Mouse (Mus musculus) ES-E14 (cell line): ENCODE data around the gene Cic. TPM values are rescaled to one million over a fixed set of nuclear protein-coding genes. Genes with fewer than 3 reads are reported as not detected.

Experiments used
- DNase-seq: peaks from one replicate; pipeline ENCODE4 v3.0.0-alpha.2; 2013; ENCODE audit warnings: low read depth, low spot score
- H3K27ac ChIP-seq: 2 replicates; pipeline ENCODE4 v1.5.1; 2012; ENCODE audit warnings: low read depth, mild to moderate bottlenecking, low read length, moderate library complexity, mixed read lengths; ENCODE audit not compliant: poor library complexity, insufficient read depth, severe bottlenecking
- H3K36me3 ChIP-seq: 2 replicates; pipeline ENCODE4 v1.6.1; 2012; ENCODE audit warnings: mild to moderate bottlenecking, low read length, moderate library complexity, mixed read lengths; ENCODE audit not compliant: control insufficient read depth, poor library complexity, insufficient read depth, severe bottlenecking
- H3K4me1 ChIP-seq, 2 experiments: fragments of 150-350 bp in 1 of 2; sonication (generic) in 1 of 2; 2 replicates each; pipeline ENCODE4 v1.6.1; 2012; ENCODE audit warnings: low read length in 2 of 2, mild to moderate bottlenecking in 1 of 2, mixed read lengths in 1 of 2; ENCODE audit not compliant: control insufficient read depth in 2 of 2, insufficient read depth in 2 of 2, poor library complexity in 1 of 2
- H3K4me3 ChIP-seq, 2 experiments: fragments of 150-350 bp in 1 of 2; sonication (generic) in 1 of 2; 2 replicates each; pipeline ENCODE4 v1.5.1; 2012; ENCODE audit warnings: low read length in 2 of 2, low read depth in 1 of 2, mild to moderate bottlenecking in 1 of 2, mixed read lengths in 1 of 2; ENCODE audit not compliant: insufficient read depth in 1 of 2, poor library complexity in 1 of 2, severe bottlenecking in 1 of 2
- H3K9ac ChIP-seq: 2 replicates; pipeline ENCODE4 v1.6.1; 2012; ENCODE audit warnings: low read depth, mild to moderate bottlenecking, low read length, mixed read lengths; ENCODE audit not compliant: poor library complexity, insufficient read depth, severe bottlenecking
- H3K9me3 ChIP-seq: fragments of 150-350 bp; sonication (generic); 2 replicates; pipeline ENCODE4 v1.6.1; 2012; ENCODE audit warnings: low read depth, mild to moderate bottlenecking, low read length; ENCODE audit not compliant: control insufficient read depth, insufficient read depth
- CHD2 ChIP-seq: IDR thresholded peaks from 2 replicates; pipeline ENCODE4 v1.6.1; 2014; ENCODE audit warnings: mild to moderate bottlenecking, low read depth, low read length, inconsistent platforms
- HCFC1 ChIP-seq: IDR thresholded peaks from 2 replicates; pipeline ENCODE4 v1.6.1; 2012; ENCODE audit warnings: low read length, inconsistent platforms, borderline replicate concordance; ENCODE audit not compliant: insufficient read depth
- MAFK ChIP-seq: IDR thresholded peaks from 2 replicates; pipeline ENCODE4 v1.6.1; 2014; ENCODE audit warnings: mild to moderate bottlenecking, low read depth, low read length, inconsistent platforms; ENCODE audit not compliant: insufficient read depth
- ZC3H11A ChIP-seq: IDR thresholded peaks from 2 replicates; pipeline ENCODE4 v1.6.1; 2012; ENCODE audit warnings: low read depth, mild to moderate bottlenecking, inconsistent platforms, low read length, borderline replicate concordance
- ZNF384 ChIP-seq: IDR thresholded peaks from 2 replicates; pipeline ENCODE4 v1.6.1; 2012; ENCODE audit warnings: low read depth, low read length, inconsistent platforms
- in situ Hi-C, 2 experiments: fragments of 600-800 bp; cut with MboI; formaldehyde crosslinking; loops; one replicate each; pipeline ENCODE4 v1.15.1; 2025; ENCODE audit warnings: low sequenced_read_pairs in 2 of 2, inconsistent platforms in 1 of 2; ENCODE audit not compliant: unreplicated experiment in 2 of 2
- total RNA-seq: library from RNA; depleted of rRNA; stranded (reverse); fragments of 300-350 nt; gene quantifications from 2 replicates; pipeline ENCODE4 v1.2.3, GENCODE M21; 2012; rRNA removed

Cic gene
- total RNA-seq, 1 experiment = 72.4 TPM

GRCm38 (mm10) chr7:25339329-25339728 lies 71.8 kb downstream of the Cic start:
- in situ Hi-C loops = no loop called here
- H3K36me3 ChIP-seq = peaks cover 13% of the 10 kb centered on the region; the same call in 1 of the 2 replicates
- TF ChIP-seq HCFC1 (no peak), ZC3H11A (no peak), ZNF384 (no peak), CHD2 (no peak), MAFK (no peak)

GRCm38 (mm10) chr7:25341000-25341784 lies 73.7 kb downstream of the Cic start:
- Histone ChIP-seq H3K9ac (no peak overlapping the region), H3K27ac (no peak overlapping the region), H3K4me3 (no peak overlapping the region), H3K4me1 (peaks cover 0 to 10% of the 10 kb centered on the region in 2 experiments; a peak in 2 of 4 replicates), H3K36me3 (peaks cover 6% of the 10 kb centered on the region; the same call in 1 of the 2 replicates), H3K9me3 (no peaks in the 10 kb centered on the region)
- in situ Hi-C loops = no loop called here
- DNase-seq = no peak
- no peak for TF ChIP-seq HCFC1
- TF ChIP-seq ZNF384 = no peak
- no peak for TF ChIP-seq CHD2
- no peak for TF ChIP-seq MAFK
- TF ChIP-seq ZC3H11A = no peak

More at GRCm38 (mm10) chr7:25339329-25339728, 71.8 kb downstream of the Cic start:
- H3K27ac ChIP-seq = no peak overlapping the region
- no peak overlapping the region for H3K9ac ChIP-seq
- DNase-seq = no peak
- H3K4me3 ChIP-seq = no peak overlapping the region
- no peaks in the 10 kb centered on the region for H3K9me3 ChIP-seq
- no peaks in the 10 kb centered on the region for H3K4me1 ChIP-seq

Other genes starting within 250 kb of the Cic start
- 10.0 and 10.7 TPM in 2 replicates for gene Grik5, start 195.4 kb upstream of the Cic start, total RNA-seq
- 15.1 and 18.9 TPM in 2 replicates for gene Zfp574, start 195.1 kb upstream of the Cic start, total RNA-seq
- 2.4 and 2.9 TPM in 2 replicates for gene Pou2f2, start 88.0 kb upstream of the Cic start, total RNA-seq
- gene Dedd2, start 47.1 kb upstream of the Cic start, total RNA-seq = 22.8 and 31.3 TPM in 2 replicates
- gene Zfp526, start 46.3 kb upstream of the Cic start, total RNA-seq = 5.0 and 5.2 TPM in 2 replicates
- gene Gsk3a, start 29.9 kb upstream of the Cic start, total RNA-seq = 38.2 and 38.5 TPM in 2 replicates
- gene Erf, start 16.9 kb upstream of the Cic start, total RNA-seq = 82.2 and 87.1 TPM in 2 replicates
- gene Pafah1b3, start 30.3 kb downstream of the Cic start, total RNA-seq = 76.5 and 83.2 TPM in 2 replicates
- 4.3 and 5.7 TPM in 2 replicates for gene Prr19, start 33.7 kb downstream of the Cic start, total RNA-seq
- gene Tmem145, start 38.4 kb downstream of the Cic start, total RNA-seq = 1.2 and 1.7 TPM in 2 replicates
- gene Megf8, start 49.5 kb downstream of the Cic start, total RNA-seq = 47.5 and 69.9 TPM in 2 replicates
- not detected in 2 replicates for gene Cnfn, start 102.0 kb downstream of the Cic start, total RNA-seq
- gene Lipe, start 131.0 kb downstream of the Cic start, total RNA-seq = 3.8 and 4.7 TPM in 2 replicates
- 0.31 TPM in 1 of 2 replicates, not detected in the other for gene Cxcl17, start 145.2 kb downstream of the Cic start, total RNA-seq
- 5.6 and 16.0 TPM in 2 replicates for gene Ceacam1, start 209.9 kb downstream of the Cic start, total RNA-seq